Mouse (Mus musculus): ENCODE data around the gene Pafah1b3. TPM values are rescaled to one million over a fixed set of nuclear protein-coding genes. Genes with fewer than 3 reads are reported as not detected.

Pafah1b3 gene
- polyA plus RNA-seq (2012; rRNA removed) (266 and 343 TPM in 2 replicates), polyA plus RNA-seq (2014; fragmentation: Nextera tagmentation; extraction: Ambion mirVana) (234 and 252 TPM in 2 replicates)

DNA sequence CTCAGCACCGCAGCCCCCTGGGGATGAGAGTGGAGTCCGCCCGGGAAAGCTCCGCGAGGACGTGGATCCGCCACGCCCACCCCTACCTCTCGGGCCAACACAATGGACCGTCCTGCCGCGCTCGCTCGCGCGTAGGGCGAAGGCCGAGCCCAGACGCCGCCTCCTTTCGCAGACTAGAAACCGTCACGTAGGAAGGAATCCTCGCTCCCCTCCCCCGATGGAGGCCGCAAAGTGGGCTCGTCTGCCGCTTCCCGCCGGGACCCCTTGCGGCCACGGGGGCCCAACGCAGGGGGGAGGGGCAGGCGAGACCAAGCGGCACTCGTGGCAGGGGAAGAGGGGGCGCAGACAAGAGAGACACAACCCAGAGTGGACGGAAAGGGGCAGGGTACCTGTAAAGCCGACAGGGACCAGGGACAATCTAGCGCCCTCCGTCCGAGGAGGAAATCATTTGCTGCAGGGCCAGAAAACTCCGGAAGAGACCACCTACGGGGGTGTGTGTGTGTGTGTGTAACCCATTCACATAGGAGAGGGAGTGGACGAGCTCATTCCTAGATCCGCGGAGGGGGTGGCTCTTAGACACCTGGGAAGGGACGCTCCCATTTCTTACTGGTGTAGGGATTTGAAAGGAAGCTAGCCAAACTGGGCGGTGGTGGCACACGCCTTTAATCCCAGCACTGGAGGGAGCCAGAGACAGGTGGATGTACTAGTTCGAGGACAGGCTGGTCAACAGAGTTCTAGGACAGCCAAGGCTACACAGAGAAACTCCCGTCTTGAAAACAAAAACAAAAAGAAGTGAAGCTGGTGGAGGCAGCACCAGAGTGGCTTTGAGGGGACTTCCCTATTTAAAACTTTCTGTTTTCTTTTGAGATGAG lies at the start of gene Pafah1b3:
TSS of gene Pafah1b3 (minus strand) at position 533 of the 872 bp plus-strand sequence.
- TF ChIP-seq POLR2A (IDR thresholded peaks at IDR 0.05; ENCODE audit: borderline replicate concordance, extremely low read depth, insufficient read depth, insufficient read length): peak; percentile 37; the same call in 1 of the 2 replicates
- Histone ChIP-seq H3K9me3 (ENCODE audit: control insufficient read depth, low read length) (no peaks in the 10 kb centered on the region), H3K4me3 (replicated peaks; ENCODE audit: low read length) (peak within 1 kb of the TSS; percentile 54), H3K9ac (ENCODE audit: low read depth, low read length, severe bottlenecking) (peak within 1 kb of the TSS; percentile 80), H3K27me3 (ENCODE audit: control insufficient read depth, insufficient read depth, low read length) (no peaks in the 10 kb centered on the region), H3K27ac (replicated peaks; ENCODE audit: low read depth, low read length) (peak within 1 kb of the TSS; percentile 91), H3K36me3 (ENCODE audit: control insufficient read depth, insufficient read depth, low read length) (peaks cover 36% of the 10 kb centered on the region), H3K4me1 (ENCODE audit: control insufficient read depth, insufficient read depth, low read length) (peaks cover 10% of the 10 kb centered on the region), H3K4me2 (replicated peaks; ENCODE audit: low read depth, low read length, severe bottlenecking) (peak within 1 kb of the TSS; percentile 57)
- DNase-seq (ENCODE audit: low spot score): peak; percentile 97
- ATAC-seq (ENCODE audit: low FRiP score, low read depth): peak; percentile 92
- under 1% methylated on average over 48 of the region's 52 CpGs for WGBS

DNA sequence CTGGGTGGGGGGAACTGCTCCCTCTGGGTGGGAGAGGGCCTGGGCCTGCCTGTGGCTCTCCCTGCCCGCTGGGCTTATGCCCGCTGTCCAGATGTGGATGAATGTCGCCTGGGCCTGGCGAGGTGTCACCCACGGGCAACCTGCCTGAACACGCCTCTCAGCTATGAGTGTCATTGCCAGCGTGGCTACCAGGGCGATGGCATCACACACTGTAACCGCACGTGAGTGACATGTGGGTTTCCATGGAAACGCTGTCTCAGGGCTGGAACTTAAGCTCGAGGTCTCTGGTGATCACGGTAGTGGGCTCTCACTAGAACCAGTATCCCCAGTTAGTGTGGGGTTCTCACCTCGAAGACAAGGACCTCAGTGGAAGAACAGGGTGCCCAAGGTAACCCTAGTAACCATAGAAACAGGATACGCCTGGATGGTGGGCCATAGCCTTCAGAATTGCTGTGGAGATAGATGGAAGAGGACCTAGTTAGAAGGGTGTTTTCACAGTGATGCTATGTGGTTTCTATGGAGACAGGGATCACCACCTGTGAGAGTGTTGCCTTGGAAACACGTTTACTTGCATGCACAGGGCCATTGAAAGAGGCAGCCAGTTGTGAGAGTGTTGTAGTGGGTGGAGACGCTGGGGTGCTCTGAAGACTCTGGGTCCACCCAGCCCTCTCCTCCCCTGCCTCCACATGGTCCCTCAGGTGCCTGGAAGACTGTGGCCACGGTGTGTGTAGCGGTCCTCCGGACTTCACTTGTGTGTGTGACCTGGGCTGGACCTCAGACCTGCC lies 43.4 kb upstream of the Pafah1b3 start:
- ATAC-seq (ENCODE audit: low FRiP score, low read depth) (no peak), DNase-seq (ENCODE audit: low spot score) (no peak)
- WGBS: 80% methylated on average over 19 of the region's 20 CpGs
- no peaks in the 10 kb centered on the region for H3K4me1 ChIP-seq (ENCODE audit: control insufficient read depth, insufficient read depth, low read length)
- H3K27ac ChIP-seq (replicated peaks; ENCODE audit: low read depth, low read length): no peak overlapping the region
- no peak overlapping the region for H3K9ac ChIP-seq (ENCODE audit: low read depth, low read length, severe bottlenecking)
- no peak for TF ChIP-seq POLR2A (IDR thresholded peaks at IDR 0.05; ENCODE audit: borderline replicate concordance, extremely low read depth, insufficient read depth, insufficient read length)
- H3K36me3 ChIP-seq (ENCODE audit: control insufficient read depth, insufficient read depth, low read length): peaks cover 82% of the 10 kb centered on the region
- no peaks in the 10 kb centered on the region for H3K9me3 ChIP-seq (ENCODE audit: control insufficient read depth, low read length)
- H3K27me3 ChIP-seq (ENCODE audit: control insufficient read depth, insufficient read depth, low read length): no peaks in the 10 kb centered on the region
- H3K4me2 ChIP-seq (replicated peaks; ENCODE audit: low read depth, low read length, severe bottlenecking): no peak overlapping the region
- H3K4me3 ChIP-seq (replicated peaks; ENCODE audit: low read length): no peak overlapping the region

DNA sequence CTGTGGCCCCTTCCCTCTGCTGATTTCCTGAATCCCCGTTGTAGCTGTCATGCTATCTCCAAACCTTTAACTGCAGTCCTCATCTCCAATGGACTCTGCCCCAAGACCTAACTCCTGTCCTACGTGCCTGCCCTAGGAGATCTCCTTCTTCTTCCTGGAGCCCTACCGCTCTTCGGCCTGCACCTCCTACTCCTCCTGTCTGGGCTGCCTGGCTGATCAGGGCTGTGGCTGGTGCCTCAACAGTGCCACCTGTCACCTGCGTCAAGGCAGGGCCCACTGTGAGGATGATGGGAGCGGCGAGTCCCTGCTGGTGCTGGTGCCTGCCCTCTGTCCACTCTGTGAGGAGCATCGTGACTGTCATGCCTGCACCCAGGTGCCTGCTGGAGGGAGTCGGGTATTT lies 41.5 kb upstream of the Pafah1b3 start:
- Histone ChIP-seq H3K4me1 (ENCODE audit: control insufficient read depth, insufficient read depth, low read length) (no peaks in the 10 kb centered on the region), H3K27ac (replicated peaks; ENCODE audit: low read depth, low read length) (no peak overlapping the region), H3K27me3 (ENCODE audit: control insufficient read depth, insufficient read depth, low read length) (no peaks in the 10 kb centered on the region), H3K36me3 (ENCODE audit: control insufficient read depth, insufficient read depth, low read length) (peaks cover 84% of the 10 kb centered on the region), H3K4me2 (replicated peaks; ENCODE audit: low read depth, low read length, severe bottlenecking) (no peak overlapping the region), H3K9me3 (ENCODE audit: control insufficient read depth, low read length) (no peaks in the 10 kb centered on the region), H3K4me3 (replicated peaks; ENCODE audit: low read length) (no peak overlapping the region), H3K9ac (ENCODE audit: low read depth, low read length, severe bottlenecking) (no peak overlapping the region)
- DNase-seq (ENCODE audit: low spot score) (no peak), ATAC-seq (ENCODE audit: low FRiP score, low read depth) (no peak)
- no peak for TF ChIP-seq POLR2A (IDR thresholded peaks at IDR 0.05; ENCODE audit: borderline replicate concordance, extremely low read depth, insufficient read depth, insufficient read length)
- WGBS: 89% methylated on average over 9 of the region's 9 CpGs

DNA sequence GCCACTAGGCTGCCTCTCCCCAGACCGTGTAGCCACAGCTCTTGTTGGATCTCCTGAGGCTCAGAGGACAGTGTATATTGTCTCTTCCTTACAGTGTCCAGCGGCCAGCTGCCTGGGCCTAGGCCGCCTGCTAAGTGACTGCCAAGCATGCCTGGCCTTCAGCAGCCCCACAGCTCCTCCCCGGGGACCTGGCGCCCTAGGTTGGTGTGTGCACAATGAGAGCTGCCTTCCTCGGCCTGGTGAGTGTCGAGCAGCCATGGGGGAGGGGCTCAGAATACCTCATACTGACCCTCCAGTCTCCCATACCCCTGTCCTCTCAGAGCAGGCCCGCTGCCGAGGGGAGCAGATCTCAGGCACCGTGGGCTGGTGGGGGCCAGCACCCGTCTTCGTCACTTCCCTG lies 36.7 kb upstream of the Pafah1b3 start:
- H3K27me3 ChIP-seq (ENCODE audit: control insufficient read depth, insufficient read depth, low read length): no peaks in the 10 kb centered on the region
- H3K4me3 ChIP-seq (replicated peaks; ENCODE audit: low read length): no peak overlapping the region
- ATAC-seq (ENCODE audit: low FRiP score, low read depth): no peak
- peaks cover 69% of the 10 kb centered on the region for H3K36me3 ChIP-seq (ENCODE audit: control insufficient read depth, insufficient read depth, low read length)
- TF ChIP-seq POLR2A (IDR thresholded peaks at IDR 0.05; ENCODE audit: borderline replicate concordance, extremely low read depth, insufficient read depth, insufficient read length): no peak
- H3K9me3 ChIP-seq (ENCODE audit: control insufficient read depth, low read length): no peaks in the 10 kb centered on the region
- H3K27ac ChIP-seq (replicated peaks; ENCODE audit: low read depth, low read length): no peak overlapping the region
- no peak overlapping the region for H3K9ac ChIP-seq (ENCODE audit: low read depth, low read length, severe bottlenecking)
- DNase-seq (ENCODE audit: low spot score): no peak
- 83% methylated on average over 12 of the region's 12 CpGs for WGBS
- H3K4me1 ChIP-seq (ENCODE audit: control insufficient read depth, insufficient read depth, low read length): no peaks in the 10 kb centered on the region
- H3K4me2 ChIP-seq (replicated peaks; ENCODE audit: low read depth, low read length, severe bottlenecking): no peak overlapping the region

DNA sequence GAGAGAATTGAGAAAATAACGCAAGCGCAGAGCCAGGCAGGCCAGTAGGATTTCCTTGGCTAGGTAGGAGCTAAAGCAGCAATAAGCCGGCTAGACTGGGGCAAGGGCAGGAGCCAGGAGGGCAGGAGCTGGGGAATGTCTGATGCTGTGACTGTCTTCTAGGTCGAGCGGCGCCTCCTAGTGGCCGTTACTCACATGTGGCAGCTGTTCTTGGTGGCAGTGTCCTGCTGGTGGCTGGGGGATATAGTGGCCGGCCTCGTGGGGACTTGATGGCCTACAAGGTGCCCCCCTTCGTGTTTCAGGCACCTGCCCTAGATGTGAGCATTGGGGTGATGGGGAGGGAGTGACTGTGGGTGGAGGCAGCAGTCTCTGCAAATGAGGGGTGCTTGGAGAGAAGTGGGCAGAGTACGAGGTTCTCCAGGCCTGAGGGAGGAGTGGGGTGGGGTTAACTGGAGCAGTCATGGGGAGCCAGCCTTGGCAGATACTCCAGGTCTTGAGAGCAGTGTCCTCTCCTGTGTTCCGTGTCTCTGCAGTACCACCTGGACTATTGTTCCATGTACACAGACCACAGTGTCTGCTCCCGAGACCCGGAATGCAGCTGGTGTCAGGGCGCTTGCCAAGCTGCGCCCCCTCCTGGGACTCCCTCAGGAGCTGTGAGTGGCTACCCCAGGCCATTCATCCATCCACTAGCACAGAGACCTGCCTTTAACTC lies 36.0 kb upstream of the Pafah1b3 start:
- Histone ChIP-seq H3K27me3 (ENCODE audit: control insufficient read depth, insufficient read depth, low read length) (no peaks in the 10 kb centered on the region), H3K9me3 (ENCODE audit: control insufficient read depth, low read length) (no peaks in the 10 kb centered on the region), H3K4me2 (replicated peaks; ENCODE audit: low read depth, low read length, severe bottlenecking) (no peak overlapping the region), H3K4me3 (replicated peaks; ENCODE audit: low read length) (no peak overlapping the region), H3K27ac (replicated peaks; ENCODE audit: low read depth, low read length) (no peak overlapping the region), H3K9ac (ENCODE audit: low read depth, low read length, severe bottlenecking) (no peak overlapping the region), H3K36me3 (ENCODE audit: control insufficient read depth, insufficient read depth, low read length) (peaks cover 65% of the 10 kb centered on the region), H3K4me1 (ENCODE audit: control insufficient read depth, insufficient read depth, low read length) (no peaks in the 10 kb centered on the region)
- TF ChIP-seq POLR2A (IDR thresholded peaks at IDR 0.05; ENCODE audit: borderline replicate concordance, extremely low read depth, insufficient read depth, insufficient read length): no peak
- ATAC-seq (ENCODE audit: low FRiP score, low read depth): peak; percentile 49; the same call in 1 of the 2 replicates
- peak; percentile 86 for DNase-seq (ENCODE audit: low spot score)
- WGBS: 42% methylated on average over 16 of the region's 16 CpGs
